Mouse (Mus musculus) frontal cortex, postnatal 10 days (tissue): Measurements from ENCODE around the gene Fam193b.

Experiments
- DNase-seq, 2 experiments: peaks; one replicate each; pipeline ENCODE4 v3.0.0; 2022; ENCODE audit warnings: low spot score in 2 of 2, mixed read lengths in 1 of 2

The Fam193b gene

GRCm38 (mm10) chr13:55527834-55528772 lies 42.8 kb downstream of the Fam193b start:
- peak in 1 of 2 experiments; percentile 42 for DNase-seq

GRCm38 (mm10) chr13:55527212-55527611 lies 43.7 kb downstream of the Fam193b start:
- peak in 1 of 2 experiments; percentile 30 for DNase-seq

GRCm38 (mm10) chr13:55525733-55526553 lies 45.0 kb downstream of the Fam193b start:
- no peak for DNase-seq

- no peak for DNase-seq
Measured at GRCm38 (mm10) chr13:55523951-55524600, 46.8 kb downstream of the Fam193b start.

GRCm38 (mm10) chr13:55523278-55523677 lies 47.6 kb downstream of the Fam193b start:
- DNase-seq: no peak

- DNase-seq: no peak
Measured at GRCm38 (mm10) chr13:55522730-55523129, 48.2 kb downstream of the Fam193b start.

GRCm38 (mm10) chr13:55519606-55520005 lies 51.3 kb downstream of the Fam193b start:
- DNase-seq: no peak

GRCm38 (mm10) chr13:55516955-55517354 lies 54.0 kb downstream of the Fam193b start:
- DNase-seq: peak in 1 of 2 experiments; percentile 85

GRCm38 (mm10) chr13:55513828-55514227 lies 57.1 kb downstream of the Fam193b start:
- DNase-seq: no peak

GRCm38 (mm10) chr13:55513111-55513748 lies 57.7 kb downstream of the Fam193b start, which contains the start of gene Pdlim7:
Gene Pdlim7, minus strand, starts transcription at chr13:55513676.
- peak; percentile 76 to 86 for DNase-seq

- DNase-seq: no peak
Measured at GRCm38 (mm10) chr13:55512379-55513031, 58.4 kb downstream of the Fam193b start.

GRCm38 (mm10) chr13:55511492-55511861 lies 59.4 kb downstream of the Fam193b start:
- no peak for DNase-seq

GRCm38 (mm10) chr13:55510668-55511491 lies 60.0 kb downstream of the Fam193b start:
- DNase-seq: no peak

GRCm38 (mm10) chr13:55510332-55510667 lies 60.6 kb downstream of the Fam193b start:
- DNase-seq: no peak

- DNase-seq: no peak
Measured at GRCm38 (mm10) chr13:55508531-55508930, 62.4 kb downstream of the Fam193b start.

- no peak for DNase-seq
Measured at GRCm38 (mm10) chr13:55507877-55508276, 63.0 kb downstream of the Fam193b start.

GRCm38 (mm10) chr13:55506697-55507096 lies 64.2 kb downstream of the Fam193b start:
- no peak for DNase-seq

GRCm38 (mm10) chr13:55505810-55506209 lies 65.1 kb downstream of the Fam193b start:
- DNase-seq: no peak

GRCm38 (mm10) chr13:55504390-55504789 lies 66.5 kb downstream of the Fam193b start:
- no peak for DNase-seq

GRCm38 (mm10) chr13:55502405-55502804 lies 68.5 kb downstream of the Fam193b start:
- no peak for DNase-seq
